Mouse (Mus musculus): ENCODE data around the gene Cfap54.

- no peak for TF ChIP-seq ZC3H11A (IDR thresholded peaks at IDR 0.05; ENCODE audit: borderline replicate concordance, low read depth, low read length)
- TF ChIP-seq HCFC1 (IDR thresholded peaks at IDR 0.05; ENCODE audit: borderline replicate concordance, insufficient read depth, low read length) = no peak
- no peak for TF ChIP-seq MAFK (IDR thresholded peaks at IDR 0.05; ENCODE audit: insufficient read depth, low read depth, low read length)
- no peak for TF ChIP-seq CHD2 (IDR thresholded peaks at IDR 0.05; ENCODE audit: low read depth, low read length)
Observed at GRCm38 (mm10) chr10:93071753-93072152, 9.7 kb downstream of the Cfap54 start.
